Comparison of ENCODE assay signal across 24 mouse cellular contexts in genomic region chr10:60432679-60433078, GRCm38 (mm10). TPM values are rescaled to one million over a fixed set of nuclear protein-coding genes. Genes with fewer than 3 reads are reported as not detected.
DNase-seq lines count a peak whose midpoint lies in the region; ATAC-seq lines count a peak whose summit lies in the region.
"Had no signal": no experiment of that assay in that cellular context is flagged by ENCODE, and none has a peak within 500 bp of the region (broad histone marks: within the 10 kb centered on the region; RNA-seq: fewer than 3 reads in every experiment).

No protein-coding gene starts in this region.

- H3K4me1 ChIP-seq in hindbrain, embryonic 13.5 days (replicated peaks), result peaks cover 28% of the 10 kb centered on the region
- peaks cover 16% of the 10 kb centered on the region; the same call in 1 of the 2 replicates for H3K4me1 ChIP-seq in hindbrain, embryonic 14.5 days (replicated peaks; ENCODE audit: control insufficient read depth, insufficient read depth, low read length)
- peaks cover 21% of the 10 kb centered on the region for H3K4me1 ChIP-seq in midbrain, embryonic 13.5 days (replicated peaks)
- 0 out of 2 replicates have a peak, but pooled peaks cover 8% of the 10 kb centered on the region for H3K4me1 ChIP-seq in midbrain, embryonic 14.5 days (ENCODE audit: control insufficient read depth, insufficient read depth, low read length)
- H3K4me1 ChIP-seq in limb, embryonic 15.5 days, result no peaks in the 10 kb centered on the region
- H3K4me1 ChIP-seq: embryonic facial prominence, embryonic 12.5 days; embryonic facial prominence, embryonic 15.5 days had no signal

- H3K36me3 ChIP-seq in hindbrain, embryonic 13.5 days, result no peaks in the 10 kb centered on the region
- H3K36me3 ChIP-seq in hindbrain, embryonic 14.5 days (replicated peaks; ENCODE audit: control insufficient read depth, insufficient read depth), result no peaks in the 10 kb centered on the region
- no peaks in the 10 kb centered on the region for H3K36me3 ChIP-seq in midbrain, embryonic 13.5 days
- no peaks in the 10 kb centered on the region for H3K36me3 ChIP-seq in midbrain, embryonic 14.5 days (ENCODE audit: control insufficient read depth, insufficient read depth, low read length)
- H3K36me3 ChIP-seq in limb, embryonic 15.5 days, result no peaks in the 10 kb centered on the region
- H3K36me3 ChIP-seq: embryonic facial prominence, embryonic 12.5 days; embryonic facial prominence, embryonic 15.5 days; forebrain, embryonic 10.5 days; forebrain, embryonic 12.5 days had no signal

- peaks cover 24% of the 10 kb centered on the region for H3K27me3 ChIP-seq in hindbrain, embryonic 13.5 days
- no peaks in the 10 kb centered on the region for H3K27me3 ChIP-seq in hindbrain, embryonic 14.5 days (ENCODE audit: control insufficient read depth, insufficient read depth, low read length)
- peaks cover 8% of the 10 kb centered on the region; the same call in 1 of the 2 replicates for H3K27me3 ChIP-seq in midbrain, embryonic 13.5 days
- no peaks in the 10 kb centered on the region for H3K27me3 ChIP-seq in midbrain, embryonic 14.5 days (ENCODE audit: control insufficient read depth, insufficient read depth, low read length)
- peaks cover 5% of the 10 kb centered on the region; the same call in 1 of the 2 replicates for H3K27me3 ChIP-seq in limb, embryonic 15.5 days
- H3K27me3 ChIP-seq: embryonic facial prominence, embryonic 12.5 days; embryonic facial prominence, embryonic 15.5 days had no signal

- 0 out of 2 replicates have a peak, but pooled peaks have one; percentile 19 for ATAC-seq in hindbrain, embryonic 13.5 days (ENCODE audit: low FRiP score)
- ATAC-seq in hindbrain, embryonic 14.5 days (ENCODE audit: low FRiP score), result no peak
- ATAC-seq in midbrain, embryonic 13.5 days, result 0 out of 2 replicates have a peak, but pooled peaks have one; percentile 38
- no peak for ATAC-seq in midbrain, embryonic 14.5 days (ENCODE audit: low FRiP score, low TSS enrichment)
- ATAC-seq in limb, embryonic 15.5 days (ENCODE audit: insufficient number of reproducible peaks, low FRiP score, low TSS enrichment, low read depth), result peak; percentile 23; the same call in 1 of the 2 replicates
- ATAC-seq: forebrain, embryonic 14.5 days; forebrain, embryonic 16.5 days had no signal

- H3K27ac ChIP-seq in hindbrain, embryonic 13.5 days, result no peak overlapping the region
- no peak overlapping the region for H3K27ac ChIP-seq in hindbrain, embryonic 14.5 days
- no peak overlapping the region for H3K27ac ChIP-seq in midbrain, embryonic 13.5 days
- H3K27ac ChIP-seq in midbrain, embryonic 14.5 days (replicated peaks; ENCODE audit: low read depth, low read length), result no peak overlapping the region
- H3K27ac ChIP-seq in limb, embryonic 15.5 days, result no peak overlapping the region
- H3K27ac ChIP-seq: embryonic facial prominence, embryonic 12.5 days; embryonic facial prominence, embryonic 15.5 days; forebrain, embryonic 10.5 days; forebrain, embryonic 12.5 days had no signal

- DNase-seq in hindbrain, embryonic 14.5 days (ENCODE audit: low spot score), result no peak
- DNase-seq in midbrain, embryonic 14.5 days, result no peak
- no peak for DNase-seq in kidney, adult 9 months
- DNase-seq: adrenal gland, adult 2 months; adrenal gland, postnatal 10 days; adrenal gland, postnatal 25 days; cerebellum, adult 11 months; cerebellum, adult 18-20 months; cerebellum, adult 8-10 months; cerebellum, adult 9-11 months; cerebellum, postnatal 14 days; cerebellum, postnatal 36 days; embryo, embryonic 11 days had no signal

- no peak overlapping the region for H3K4me2 ChIP-seq in hindbrain, embryonic 13.5 days
- no peak overlapping the region for H3K4me2 ChIP-seq in hindbrain, embryonic 14.5 days (replicated peaks)
- H3K4me2 ChIP-seq in midbrain, embryonic 13.5 days (replicated peaks), result no peak overlapping the region
- H3K4me2 ChIP-seq in midbrain, embryonic 14.5 days (ENCODE audit: low read length), result no peak overlapping the region
- no peak overlapping the region for H3K4me2 ChIP-seq in limb, embryonic 15.5 days
- H3K4me2 ChIP-seq: embryonic facial prominence, embryonic 12.5 days; embryonic facial prominence, embryonic 15.5 days; forebrain, embryonic 12.5 days had no signal

- no peaks in the 10 kb centered on the region for H3K9me3 ChIP-seq in hindbrain, embryonic 13.5 days
- H3K9me3 ChIP-seq in hindbrain, embryonic 14.5 days (ENCODE audit: control insufficient read depth, low read length), result no peaks in the 10 kb centered on the region
- H3K9me3 ChIP-seq in midbrain, embryonic 13.5 days, result no peaks in the 10 kb centered on the region
- no peaks in the 10 kb centered on the region for H3K9me3 ChIP-seq in midbrain, embryonic 14.5 days (ENCODE audit: control insufficient read depth, low read length)
- no peaks in the 10 kb centered on the region for H3K9me3 ChIP-seq in limb, embryonic 15.5 days
- H3K9me3 ChIP-seq: embryonic facial prominence, embryonic 12.5 days; embryonic facial prominence, embryonic 15.5 days; forebrain, embryonic 10.5 days; forebrain, embryonic 12.5 days had no signal

- no peak overlapping the region for H3K9ac ChIP-seq in hindbrain, embryonic 13.5 days
- no peak overlapping the region for H3K9ac ChIP-seq in hindbrain, embryonic 14.5 days
- H3K9ac ChIP-seq in midbrain, embryonic 13.5 days (replicated peaks), result no peak overlapping the region
- no peak overlapping the region for H3K9ac ChIP-seq in midbrain, embryonic 14.5 days (replicated peaks; ENCODE audit: low read length)
- H3K9ac ChIP-seq in limb, embryonic 15.5 days, result no peak overlapping the region
- H3K9ac ChIP-seq: embryonic facial prominence, embryonic 12.5 days; embryonic facial prominence, embryonic 15.5 days; forebrain, embryonic 12.5 days had no signal

- no peak overlapping the region for H3K4me3 ChIP-seq in hindbrain, embryonic 13.5 days
- H3K4me3 ChIP-seq in hindbrain, embryonic 14.5 days (replicated peaks; ENCODE audit: low read length), result no peak overlapping the region
- H3K4me3 ChIP-seq in midbrain, embryonic 13.5 days (replicated peaks), result no peak overlapping the region
- no peak overlapping the region for H3K4me3 ChIP-seq in midbrain, embryonic 14.5 days (replicated peaks; ENCODE audit: low read depth, low read length)
- H3K4me3 ChIP-seq in limb, embryonic 15.5 days, result no peak overlapping the region
- H3K4me3 ChIP-seq: embryonic facial prominence, embryonic 12.5 days; embryonic facial prominence, embryonic 15.5 days; erythroblast, embryonic 14.5 days; forebrain, embryonic 10.5 days; forebrain, embryonic 12.5 days had no signal

- WGBS in hindbrain, embryonic 13.5 days, result 29% methylated on average over 4 of the region's 4 CpGs
- 34% methylated on average over 4 of the region's 4 CpGs for WGBS in hindbrain, embryonic 14.5 days
- 34% methylated on average over 4 of the region's 4 CpGs for whole genome bisulfite sequencing in midbrain, embryonic 13.5 days
- WGBS in midbrain, embryonic 14.5 days, result 23% methylated on average over 4 of the region's 4 CpGs
- 30% methylated on average over 4 of the region's 4 CpGs for WGBS in limb, embryonic 15.5 days

RNA-seq across cellular contexts. Expression of gene Gm17455, which starts 33.2 kb away (rescaled TPM):
- polyA plus RNA-seq in hindbrain, embryonic 13.5 days (2015; fragmentation: Nextera tagmentation; extraction: Ambion mirVana), result 9.3 and 13.2 TPM in 2 replicates
- polyA plus RNA-seq in hindbrain, embryonic 14.5 days (2014; fragmentation: Nextera tagmentation; extraction: Ambion mirVana), result 9.7 and 18.2 TPM in 2 replicates
- 4.9 and 7.9 TPM in 2 replicates for polyA plus RNA-seq in midbrain, embryonic 13.5 days (2015; fragmentation: Nextera tagmentation; extraction: Ambion mirVana)
- 7.6 and 9.8 TPM in 2 replicates for polyA plus RNA-seq in midbrain, embryonic 14.5 days (2014; fragmentation: Nextera tagmentation; extraction: Ambion mirVana)
- polyA plus RNA-seq in limb, embryonic 15.5 days (2015; fragmentation: Nextera tagmentation; extraction: Ambion mirVana), result 1.2 and 4.0 TPM in 2 replicates
- polyA plus RNA-seq: C2C12; erythroblast, embryonic 14.5 days had no signal

Comparison
In these comparisons a context has a peak if more than half of its experiments do, and no peak if none do; other contexts are left out.
1. ATAC-seq: peak in hindbrain, embryonic 13.5 days (single experiment), midbrain, embryonic 13.5 days (single experiment) and limb, embryonic 15.5 days (single experiment); none in hindbrain, embryonic 14.5 days (single experiment) and midbrain, embryonic 14.5 days (single experiment).